Mouse (Mus musculus): Measurements from ENCODE around the gene Polr3gl. TPM values are rescaled to one million over a fixed set of nuclear protein-coding genes. Genes with fewer than 3 reads are reported as not detected.
A peak's percentile ranks its signal among the peaks of the same experiment; 100 is the strongest.

Polr3gl gene
- polyA plus RNA-seq, 1 experiment from 2014 or later = 35.7 TPM

- no peak overlapping the region for H3K9ac ChIP-seq
- no peaks in the 10 kb centered on the region for H3K36me3 ChIP-seq (replicated peaks)
- no peak overlapping the region for H3K27ac ChIP-seq
- H3K9me3 ChIP-seq = no peaks in the 10 kb centered on the region
- H3K4me3 ChIP-seq = no peak overlapping the region
- no peak overlapping the region for H3K4me2 ChIP-seq
- ATAC-seq (replicated peaks) = no peak
- H3K4me1 ChIP-seq = no peaks in the 10 kb centered on the region
- no peaks in the 10 kb centered on the region for H3K27me3 ChIP-seq (replicated peaks)
- 82% methylated on average over 8 of the region's 8 CpGs for WGBS
Observed at GRCm38 (mm10) chr3:96566661-96567450, 27.1 kb downstream of the Polr3gl start.

GRCm38 (mm10) chr3:96565105-96565504 is 28.9 kb downstream of the Polr3gl start:
- Histone ChIP-seq H3K36me3 (replicated peaks) (no peaks in the 10 kb centered on the region), H3K4me3 (no peak overlapping the region), H3K4me2 (no peak overlapping the region), H3K9ac (no peak overlapping the region), H3K9me3 (no peaks in the 10 kb centered on the region), H3K4me1 (peaks cover 14% of the 10 kb centered on the region), H3K27me3 (replicated peaks) (no peaks in the 10 kb centered on the region), H3K27ac (no peak overlapping the region)
- ATAC-seq (replicated peaks) = no peak
- 78% methylated on average over 3 of the region's 3 CpGs for WGBS

GRCm38 (mm10) chr3:96564633-96565032 is 29.3 kb downstream of the Polr3gl start:
- Histone ChIP-seq H3K4me2 (no peak overlapping the region), H3K4me3 (no peak overlapping the region), H3K4me1 (peaks cover 19% of the 10 kb centered on the region), H3K9me3 (no peaks in the 10 kb centered on the region), H3K27ac (no peak overlapping the region), H3K27me3 (replicated peaks) (no peaks in the 10 kb centered on the region), H3K36me3 (replicated peaks) (no peaks in the 10 kb centered on the region), H3K9ac (no peak overlapping the region)
- ATAC-seq (replicated peaks) = no peak
- 85% methylated on average over 7 of the region's 7 CpGs for WGBS

GRCm38 (mm10) chr3:96563911-96564632 is 29.9 kb downstream of the Polr3gl start:
- WGBS = 76% methylated on average over 10 of the region's 10 CpGs
- Histone ChIP-seq H3K4me2 (no peak overlapping the region), H3K27ac (no peak overlapping the region), H3K27me3 (replicated peaks) (no peaks in the 10 kb centered on the region), H3K9ac (no peak overlapping the region), H3K9me3 (no peaks in the 10 kb centered on the region), H3K4me3 (no peak overlapping the region), H3K36me3 (replicated peaks) (no peaks in the 10 kb centered on the region), H3K4me1 (peaks cover 25% of the 10 kb centered on the region)
- ATAC-seq (replicated peaks) = no peak

GRCm38 (mm10) chr3:96563267-96563666 is 30.7 kb downstream of the Polr3gl start:
- Histone ChIP-seq H3K9ac (no peak overlapping the region), H3K9me3 (no peaks in the 10 kb centered on the region), H3K4me1 (peaks cover 33% of the 10 kb centered on the region), H3K4me2 (no peak overlapping the region), H3K27me3 (replicated peaks) (no peaks in the 10 kb centered on the region), H3K27ac (no peak overlapping the region), H3K36me3 (replicated peaks) (no peaks in the 10 kb centered on the region), H3K4me3 (no peak overlapping the region)
- WGBS = 93% methylated on average over 8 of the region's 8 CpGs
- no peak for ATAC-seq (replicated peaks)

- Histone ChIP-seq H3K4me2 (no peak overlapping the region), H3K36me3 (replicated peaks) (no peaks in the 10 kb centered on the region), H3K4me1 (peaks cover 35% of the 10 kb centered on the region), H3K9me3 (no peaks in the 10 kb centered on the region), H3K27me3 (replicated peaks) (no peaks in the 10 kb centered on the region), H3K4me3 (no peak overlapping the region), H3K9ac (no peak overlapping the region), H3K27ac (no peak overlapping the region)
- no peak for ATAC-seq (replicated peaks)
- WGBS = 56% methylated on average over 10 of the region's 10 CpGs
Observed at GRCm38 (mm10) chr3:96561946-96562681, 31.9 kb downstream of the Polr3gl start.

- Histone ChIP-seq H3K9me3 (no peaks in the 10 kb centered on the region), H3K9ac (no peak overlapping the region), H3K4me1 (peaks cover 44% of the 10 kb centered on the region), H3K36me3 (replicated peaks) (no peaks in the 10 kb centered on the region), H3K4me3 (no peak overlapping the region; the same call in 1 of the 2 replicates), H3K4me2 (peak overlapping the region; percentile 85; the same call in 1 of the 2 replicates), H3K27me3 (replicated peaks) (no peaks in the 10 kb centered on the region), H3K27ac (no peak overlapping the region)
- WGBS = 88% methylated on average over 9 of the region's 9 CpGs
- ATAC-seq (replicated peaks) = no peak
Observed at GRCm38 (mm10) chr3:96560881-96561668, 32.9 kb downstream of the Polr3gl start.

- peaks cover 49% of the 10 kb centered on the region for H3K4me1 ChIP-seq
Observed at GRCm38 (mm10) chr3:96559911-96560850, 33.8 kb downstream of the Polr3gl start.

GRCm38 (mm10) chr3:96559398-96559910 is 34.5 kb downstream of the Polr3gl start:
- 87% methylated on average over 12 of the region's 12 CpGs for WGBS
- no peak for ATAC-seq (replicated peaks)
- no peaks in the 10 kb centered on the region for H3K27me3 ChIP-seq (replicated peaks)
- peak overlapping the region; percentile 85 for H3K4me2 ChIP-seq
- H3K27ac ChIP-seq = no peak overlapping the region
- peak overlapping the region; percentile 69 for H3K4me3 ChIP-seq
- H3K4me1 ChIP-seq = peaks cover 49% of the 10 kb centered on the region
- H3K9ac ChIP-seq = peak overlapping the region; percentile 16; the same call in 1 of the 2 replicates
- H3K9me3 ChIP-seq = no peaks in the 10 kb centered on the region
- no peaks in the 10 kb centered on the region for H3K36me3 ChIP-seq (replicated peaks)

More at GRCm38 (mm10) chr3:96559911-96560850, 33.8 kb downstream of the Polr3gl start:
- H3K9me3 ChIP-seq = no peaks in the 10 kb centered on the region
- H3K9ac ChIP-seq = no peak overlapping the region
- WGBS = 84% methylated on average over 23 of the region's 23 CpGs
- H3K4me2 ChIP-seq = peak overlapping the region; percentile 85
- ATAC-seq (replicated peaks) = no peak
- H3K27me3 ChIP-seq (replicated peaks) = no peaks in the 10 kb centered on the region
- no peaks in the 10 kb centered on the region for H3K36me3 ChIP-seq (replicated peaks)
- H3K4me3 ChIP-seq = peak overlapping the region; percentile 69
- H3K27ac ChIP-seq = no peak overlapping the region

- WGBS = 40% methylated on average over 10 of the region's 10 CpGs
- ATAC-seq (replicated peaks) = no peak
- Histone ChIP-seq H3K27me3 (replicated peaks) (no peaks in the 10 kb centered on the region), H3K4me2 (peak overlapping the region; percentile 85), H3K4me1 (peaks cover 49% of the 10 kb centered on the region), H3K27ac (no peak overlapping the region), H3K9me3 (no peaks in the 10 kb centered on the region), H3K4me3 (peak overlapping the region; percentile 69), H3K36me3 (replicated peaks) (no peaks in the 10 kb centered on the region), H3K9ac (peak overlapping the region; percentile 53)
Observed at GRCm38 (mm10) chr3:96558668-96559196, 35.2 kb downstream of the Polr3gl start.
